Mouse (Mus musculus) heart, adult 2 months (tissue): ENCODE results near the gene Srp54a. TPM values are rescaled to one million over a fixed set of nuclear protein-coding genes. Genes with fewer than 3 reads are reported as not detected.
"Not testable (repeated sequence)": the region's sequence is repeated elsewhere in the genome, so short reads cannot be mapped to it uniquely, and the experiment has no call there.

Experiments used
- DNase-seq, 2 experiments: peaks; one replicate each; pipeline ENCODE4 v3.0.0; 2021
- H3K27ac ChIP-seq: fragments of 200-600 bp; 2 replicates; pipeline ENCODE4 v1.8.1; 2022
- H3K27me3 ChIP-seq: fragments of 200-500 bp; 2 replicates; pipeline ENCODE4 v1.6.1; 2012; ENCODE audit warnings: mild to moderate bottlenecking, low read length, inconsistent platforms, mixed read lengths; ENCODE audit not compliant: control insufficient read depth, insufficient read depth
- H3K36me3 ChIP-seq: fragments of 200-500 bp; 2 replicates; pipeline ENCODE4 v1.6.1; 2012; ENCODE audit warnings: low read length, inconsistent platforms; ENCODE audit not compliant: control insufficient read depth, insufficient read depth
- H3K4me1 ChIP-seq: fragments of 200-500 bp; 2 replicates; pipeline ENCODE4 v1.6.1; 2011; ENCODE audit warnings: low read length; ENCODE audit not compliant: control insufficient read depth, insufficient read depth
- H3K4me3 ChIP-seq: fragments of 200-600 bp; 2 replicates; pipeline ENCODE4 v1.8.1; 2022
- H3K79me2 ChIP-seq: fragments of 200-500 bp; replicated peaks from 2 replicates; pipeline ENCODE4 v1.6.1; 2012; ENCODE audit warnings: mild to moderate bottlenecking, inconsistent platforms, low read length, moderate library complexity, mixed read lengths; ENCODE audit not compliant: control insufficient read depth, insufficient read depth
- H3K9ac ChIP-seq: fragments of 200-500 bp; 2 replicates; pipeline ENCODE4 v1.6.1; 2012; ENCODE audit warnings: low read depth, mild to moderate bottlenecking, control low read depth, inconsistent platforms, low read length, mixed read lengths
- CTCF ChIP-seq: fragments of 200-600 bp; IDR thresholded peaks from 2 replicates; pipeline ENCODE4 v1.8.1; 2022; ENCODE audit warnings: antibody characterized with exemption, mild to moderate bottlenecking, moderate library complexity
- EP300 ChIP-seq: fragments of 200-500 bp; IDR thresholded peaks from 2 replicates; pipeline ENCODE4 v1.6.1; 2011; ENCODE audit warnings: low read depth, low read length, control low read depth; ENCODE audit not compliant: insufficient read depth
- POLR2A ChIP-seq: fragments of 200-500 bp; IDR thresholded peaks from 2 replicates; pipeline ENCODE4 v1.6.1; 2011; ENCODE audit warnings: mild to moderate bottlenecking, low read depth, low read length, control low read depth; ENCODE audit not compliant: insufficient read depth
- WGBS: fragments of 180-500 bp; shearing (Covaris S2); methylation state at CpG from one replicate; pipeline ENCODE4 v1.1.7; 2018; 5-methylcytosine and 5-hydroxymethylcytosine counted together
- intact Hi-C: fragments of 180-260 bp; cut with DNase I; formaldehyde crosslinking; loops from one replicate; pipeline ENCODE4 v1.15.1; 2025
- polyA plus RNA-seq: library from polyadenylated mRNA; depleted of rRNA; stranded (reverse); fragments of >200 nt; gene quantifications from 2 replicates; pipeline ENCODE4 v1.2.3, GENCODE M21; 2012
- total RNA-seq, 2 experiments: library from RNA; stranded (reverse); gene quantifications; 2 replicates each; pipeline ENCODE4 v1.2.3; 2021

Gene Srp54a
- total and polyA plus RNA-seq, 3 experiments: 14.7 to 99.9 (median 89.7) TPM

GRCm38 (mm10) chr12:55061006-55061405, 19.1 kb upstream of the Srp54a start:
- Histone ChIP-seq H3K36me3 (peaks cover 14% of the 10 kb centered on the region), H3K27ac (no peak overlapping the region), H3K27me3 (no peaks in the 10 kb centered on the region), H3K79me2 (no peaks in the 10 kb centered on the region), H3K4me3 (no peak overlapping the region), H3K9ac (no peak overlapping the region), H3K4me1 (peaks cover 4% of the 10 kb centered on the region; the same call in 1 of the 2 replicates)
- WGBS: 79% methylated on average over 10 of the region's 10 CpGs
- intact Hi-C loops: no loop called here
- no peak for DNase-seq
- TF ChIP-seq CTCF (no peak), POLR2A (no peak), EP300 (no peak)

- no peak for DNase-seq
- 100% methylated on average over 1 of the region's 1 CpGs for WGBS
- no peak for TF ChIP-seq EP300
- TF ChIP-seq CTCF: no peak
- TF ChIP-seq POLR2A: no peak
- Histone ChIP-seq H3K79me2 (no peaks in the 10 kb centered on the region), H3K36me3 (peaks cover 14% of the 10 kb centered on the region), H3K27ac (no peak overlapping the region), H3K4me3 (no peak overlapping the region), H3K9ac (no peak overlapping the region), H3K27me3 (no peaks in the 10 kb centered on the region), H3K4me1 (peaks cover 4% of the 10 kb centered on the region; the same call in 1 of the 2 replicates)
- intact Hi-C loops: no loop called here
These were observed 17.9 kb upstream of the Srp54a start for GRCm38 (mm10) chr12:55062141-55062540.

- Histone ChIP-seq H3K9ac (no peak overlapping the region), H3K27ac (no peak overlapping the region), H3K4me3 (no peak overlapping the region), H3K36me3 (no peaks in the 10 kb centered on the region), H3K79me2 (no peaks in the 10 kb centered on the region), H3K4me1 (no peaks in the 10 kb centered on the region; the same call in none of the 2 replicates), H3K27me3 (no peaks in the 10 kb centered on the region)
- no peak for TF ChIP-seq EP300
- no peak for TF ChIP-seq POLR2A
- TF ChIP-seq CTCF: no peak
- no peak for DNase-seq
- 71% methylated on average over 4 of the region's 4 CpGs for WGBS
- intact Hi-C loops: no loop called here
These were observed 7.6 kb upstream of the Srp54a start for GRCm38 (mm10) chr12:55072495-55072894.

- Histone ChIP-seq H3K27me3 (no peaks in the 10 kb centered on the region), H3K36me3 (no peaks in the 10 kb centered on the region), H3K4me1 (no peaks in the 10 kb centered on the region; the same call in none of the 2 replicates), H3K4me3 (no peak overlapping the region), H3K9ac (no peak overlapping the region), H3K79me2 (peaks cover 2% of the 10 kb centered on the region; the same call in 1 of the 2 replicates), H3K27ac (no peak overlapping the region)
- TF ChIP-seq EP300 (no peak), POLR2A (no peak), CTCF (no peak)
- WGBS: 68% methylated on average over 7 of the region's 7 CpGs
- no peak for DNase-seq
- intact Hi-C loops: no loop called here
These were observed 6.4 kb upstream of the Srp54a start for GRCm38 (mm10) chr12:55073686-55074085.

- no peak for DNase-seq
- peaks cover 2% of the 10 kb centered on the region; the same call in 1 of the 2 replicates for H3K79me2 ChIP-seq
- no peaks in the 10 kb centered on the region; the same call in none of the 2 replicates for H3K4me1 ChIP-seq
- H3K9ac ChIP-seq: no peak overlapping the region
- no peaks in the 10 kb centered on the region for H3K27me3 ChIP-seq
- WGBS: 87% methylated on average over 2 of the region's 2 CpGs
- intact Hi-C loops: no loop called here
- no peak overlapping the region for H3K27ac ChIP-seq
- no peaks in the 10 kb centered on the region for H3K36me3 ChIP-seq
- TF ChIP-seq POLR2A (no peak), EP300 (no peak)
- H3K4me3 ChIP-seq: no peak overlapping the region
These were observed 4.8 kb upstream of the Srp54a start for GRCm38 (mm10) chr12:55075296-55075695.

GRCm38 (mm10) chr12:55078706-55079105, 1.4 kb upstream of the Srp54a start:
- H3K27me3 ChIP-seq, H3K4me1 ChIP-seq, H3K36me3 ChIP-seq, intact Hi-C loops, H3K27ac ChIP-seq, H3K4me3 ChIP-seq, H3K79me2 ChIP-seq, DNase-seq, H3K9ac ChIP-seq: not testable (repeated sequence)
- WGBS: 37% methylated on average over 2 of the region's 2 CpGs
- peak; percentile 48 for TF ChIP-seq CTCF

GRCm38 (mm10) chr12:55080601-55080942, 510 bp downstream of the Srp54a start:
- H3K27me3 ChIP-seq, DNase-seq, H3K79me2 ChIP-seq, intact Hi-C loops, H3K4me1 ChIP-seq, H3K36me3 ChIP-seq: not testable (repeated sequence)
- Histone ChIP-seq H3K27ac (peak overlapping the region; percentile 90), H3K4me3 (peak overlapping the region; percentile 64), H3K9ac (peak overlapping the region; percentile 90)
- WGBS: under 1% methylated on average over 25 of the region's 25 CpGs

- H3K4me1 ChIP-seq, H3K9ac ChIP-seq, H3K27ac ChIP-seq, H3K27me3 ChIP-seq, H3K79me2 ChIP-seq, H3K36me3 ChIP-seq, intact Hi-C loops, DNase-seq, H3K4me3 ChIP-seq: not testable (repeated sequence)
- WGBS: 76% methylated on average over 2 of the region's 7 CpGs
These were observed 12.1 kb downstream of the Srp54a start for GRCm38 (mm10) chr12:55092127-55092526.

- H3K4me3 ChIP-seq, H3K9ac ChIP-seq, H3K79me2 ChIP-seq, H3K36me3 ChIP-seq, H3K27ac ChIP-seq, H3K4me1 ChIP-seq, DNase-seq, H3K27me3 ChIP-seq, intact Hi-C loops: not testable (repeated sequence)
- WGBS: no CpG with 5 or more reads among the region's 7 CpGs
These were observed 32.6 kb downstream of the Srp54a start for GRCm38 (mm10) chr12:55112616-55113015.
